In the genomic region with DNA sequence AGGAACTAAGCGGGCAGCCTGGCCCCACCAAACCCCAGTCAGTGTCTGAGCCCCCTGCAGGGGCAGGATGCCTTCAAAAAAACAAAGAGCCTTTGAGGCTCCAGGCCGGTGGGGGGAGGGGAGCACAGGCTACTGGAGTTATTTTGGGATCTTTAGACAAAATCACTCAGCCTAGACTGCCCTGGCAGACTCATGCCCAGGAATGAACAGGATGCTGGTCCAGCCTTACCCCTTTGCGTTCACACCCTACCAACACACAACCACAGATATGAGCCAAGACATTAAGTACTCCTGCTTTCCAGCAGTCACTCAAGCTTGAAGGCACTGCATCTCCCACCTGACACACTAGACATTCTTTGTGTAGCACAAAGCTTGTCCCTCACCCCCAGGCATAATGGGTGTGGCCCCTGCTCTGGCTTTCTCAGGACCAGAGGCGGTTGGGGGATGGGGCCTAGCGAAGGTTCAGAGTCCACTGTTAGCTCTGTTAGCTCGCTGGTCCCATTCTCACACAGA, we compare ENCODE assay signal across 8 mouse cellular contexts. TPM values are rescaled to one million over a fixed set of nuclear protein-coding genes. Genes with fewer than 3 reads are reported as not detected.
DNase-seq lines count a peak whose midpoint lies in the region; ATAC-seq and TF ChIP-seq lines count a peak whose summit lies in the region.

No protein-coding gene starts in this region.

- H3K4me2 ChIP-seq in forebrain, postnatal 0 days (ENCODE audit: low read depth): no peak overlapping the region
- H3K4me2 ChIP-seq in midbrain, embryonic 11.5 days: peak overlapping the region; percentile 25

- H3K36me3 ChIP-seq in forebrain, postnatal 0 days (ENCODE audit: insufficient read depth): peaks cover 25% of the 10 kb centered on the region; the same call in 1 of the 2 replicates
- H3K36me3 ChIP-seq in midbrain, embryonic 11.5 days (ENCODE audit: control insufficient read depth, insufficient read depth, low read length): peaks cover 10% of the 10 kb centered on the region

- H3K27me3 ChIP-seq in forebrain, postnatal 0 days (ENCODE audit: insufficient read depth, low read length): no peaks in the 10 kb centered on the region
- H3K27me3 ChIP-seq in midbrain, embryonic 11.5 days (ENCODE audit: control insufficient read depth, insufficient read depth, low read length): no peaks in the 10 kb centered on the region

- no peak for TF ChIP-seq CTCF in forebrain, postnatal 0 days (IDR thresholded peaks at IDR 0.05; ENCODE audit: low read depth)

- peak overlapping the region; percentile 64 for H3K27ac ChIP-seq in forebrain, postnatal 0 days (ENCODE audit: low read depth, low read length)
- peak overlapping the region; percentile 78 for H3K27ac ChIP-seq in midbrain, embryonic 11.5 days (ENCODE audit: low read depth, low read length)

- no peak overlapping the region for H3K4me3 ChIP-seq in forebrain, postnatal 0 days (ENCODE audit: low read depth, low read length)
- no peak overlapping the region for H3K4me3 ChIP-seq in midbrain, embryonic 11.5 days (ENCODE audit: low read depth, low read length)

- H3K9me3 ChIP-seq in forebrain, postnatal 0 days (ENCODE audit: low read length): no peaks in the 10 kb centered on the region
- H3K9me3 ChIP-seq in midbrain, embryonic 11.5 days (ENCODE audit: control insufficient read depth, low read length): no peaks in the 10 kb centered on the region

- WGBS in forebrain, postnatal 0 days: 5% methylated on average over 6 of the region's 6 CpGs
- WGBS in midbrain, embryonic 11.5 days: 6% methylated on average over 6 of the region's 6 CpGs

- 0 out of 2 replicates have a peak overlapping the region, but pooled peaks have one; percentile 14 for H3K9ac ChIP-seq in forebrain, postnatal 0 days
- peak overlapping the region; percentile 20 for H3K9ac ChIP-seq in midbrain, embryonic 11.5 days (ENCODE audit: low read length)

- peak; percentile 24 for ATAC-seq in forebrain, postnatal 0 days
- ATAC-seq in midbrain, embryonic 11.5 days (ENCODE audit: low FRiP score): peak; percentile 54

- DNase-seq in right cerebral cortex, postnatal 14 days: peak; percentile 65
- no peak for DNase-seq in right cerebral cortex, postnatal 36 days (ENCODE audit: low spot score in 2 of 2)
- peak; percentile 56 for DNase-seq in forebrain, postnatal 0 days
- DNase-seq in kidney, postnatal 14 days: peak; percentile 74
- DNase-seq in midbrain, embryonic 11.5 days (ENCODE audit: low spot score, missing footprints): peak; percentile 94
- no peak for DNase-seq in adrenal gland, postnatal 36 days
- DNase-seq in urinary bladder, postnatal 36 days (ENCODE audit: low spot score in 2 of 2): no peak
- DNase-seq in spleen, postnatal 4 days (ENCODE audit: low spot score in 2 of 2): no peak

- peaks cover 45% of the 10 kb centered on the region for H3K4me1 ChIP-seq in forebrain, postnatal 0 days (ENCODE audit: insufficient read depth)
- H3K4me1 ChIP-seq in midbrain, embryonic 11.5 days (ENCODE audit: control insufficient read depth, insufficient read depth, low read length): peaks cover 76% of the 10 kb centered on the region

RNA-seq across cellular contexts. Expression of a gene that starts 8.4 kb away (rescaled TPM):
- total RNA-seq in forebrain, postnatal 0 days (2014; rRNA removed): 218 and 261 TPM in 2 replicates
- 48.2 and 61.3 TPM in 2 replicates for polyA plus RNA-seq in forebrain, postnatal 0 days (2015; fragmentation: Nextera tagmentation; extraction: Ambion mirVana)
- 62.2 and 68.2 TPM in 2 replicates for polyA plus RNA-seq in midbrain, embryonic 11.5 days (2014; fragmentation: Nextera tagmentation; extraction: Ambion mirVana)
- 10 to 100 TPM; 33.2 to 49.6 TPM for total RNA-seq in adrenal gland, postnatal 36 days (2021)

RNA-seq across cellular contexts. Expression of a gene that starts 11.8 kb away (rescaled TPM):
- 1.4 and 2.2 TPM in 2 replicates for total RNA-seq in forebrain, postnatal 0 days (2014; rRNA removed)
- 2.4 and 3.4 TPM in 2 replicates for polyA plus RNA-seq in forebrain, postnatal 0 days (2015; fragmentation: Nextera tagmentation; extraction: Ambion mirVana)
- 0.25 and 0.30 TPM in 2 replicates for polyA plus RNA-seq in midbrain, embryonic 11.5 days (2014; fragmentation: Nextera tagmentation; extraction: Ambion mirVana)
- total RNA-seq in adrenal gland, postnatal 36 days (2021): 1 to 10 TPM; 7.5 to 9.0 TPM

RNA-seq across cellular contexts. Expression of a gene that starts 14.2 kb away (rescaled TPM):
- total RNA-seq in forebrain, postnatal 0 days (2014; rRNA removed): 3.5 and 5.7 TPM in 2 replicates
- 1.8 and 3.4 TPM in 2 replicates for polyA plus RNA-seq in forebrain, postnatal 0 days (2015; fragmentation: Nextera tagmentation; extraction: Ambion mirVana)
- 2.4 TPM in 2 replicates for polyA plus RNA-seq in midbrain, embryonic 11.5 days (2014; fragmentation: Nextera tagmentation; extraction: Ambion mirVana)
- 1 to 10 TPM; 3.5 to 6.0 TPM for total RNA-seq in adrenal gland, postnatal 36 days (2021)

RNA-seq across cellular contexts. Expression of a gene that starts 26.8 kb away (rescaled TPM):
- total RNA-seq in forebrain, postnatal 0 days (2014; rRNA removed): 1.1 and 1.3 TPM in 2 replicates
- polyA plus RNA-seq in forebrain, postnatal 0 days (2015; fragmentation: Nextera tagmentation; extraction: Ambion mirVana): 0.69 and 0.86 TPM in 2 replicates
- 0.81 and 1.2 TPM in 2 replicates for polyA plus RNA-seq in midbrain, embryonic 11.5 days (2014; fragmentation: Nextera tagmentation; extraction: Ambion mirVana)
- total RNA-seq in adrenal gland, postnatal 36 days (2021): 1 to 10 TPM; 1.8 to 2.9 TPM

RNA-seq across cellular contexts. Expression of a gene that starts 45.8 kb away (rescaled TPM):
- total RNA-seq in forebrain, postnatal 0 days (2014; rRNA removed): 37.2 and 43.7 TPM in 2 replicates
- 11.8 and 14.3 TPM in 2 replicates for polyA plus RNA-seq in forebrain, postnatal 0 days (2015; fragmentation: Nextera tagmentation; extraction: Ambion mirVana)
- 15.6 and 18.1 TPM in 2 replicates for polyA plus RNA-seq in midbrain, embryonic 11.5 days (2014; fragmentation: Nextera tagmentation; extraction: Ambion mirVana)
- total RNA-seq in adrenal gland, postnatal 36 days (2021): 10 to 100 TPM; 21.5 to 23.0 TPM

Comparison
In these comparisons a context has a peak if more than half of its experiments do, and no peak if none do; other contexts are left out.
1. DNase-seq: peak in right cerebral cortex, postnatal 14 days (single experiment), forebrain, postnatal 0 days (single experiment), kidney, postnatal 14 days (single experiment) and midbrain, embryonic 11.5 days (single experiment); none in right cerebral cortex, postnatal 36 days (0 of 2), adrenal gland, postnatal 36 days (0 of 2), urinary bladder, postnatal 36 days (0 of 2) and spleen, postnatal 4 days (0 of 2).